Mouse (Mus musculus) brain, embryonic 14.5 days (tissue): ENCODE data around the gene Nob1.

Source experiments
- CTCF ChIP-seq: fragments of 200-500 bp; IDR thresholded peaks from 2 replicates; pipeline ENCODE4 v1.5.1; 2012; ENCODE audit warnings: inconsistent platforms, mild to moderate bottlenecking, moderate library complexity, borderline replicate concordance; ENCODE audit not compliant: insufficient read depth, insufficient read length; ENCODE audit errors: extremely low read depth
- POLR2A ChIP-seq: fragments of 200-500 bp; IDR thresholded peaks from 2 replicates; pipeline ENCODE4 v1.6.1; 2012; ENCODE audit warnings: mild to moderate bottlenecking, inconsistent platforms, borderline replicate concordance; ENCODE audit not compliant: poor library complexity, insufficient read depth, insufficient read length, severe bottlenecking; ENCODE audit errors: extremely low read depth

DNA sequence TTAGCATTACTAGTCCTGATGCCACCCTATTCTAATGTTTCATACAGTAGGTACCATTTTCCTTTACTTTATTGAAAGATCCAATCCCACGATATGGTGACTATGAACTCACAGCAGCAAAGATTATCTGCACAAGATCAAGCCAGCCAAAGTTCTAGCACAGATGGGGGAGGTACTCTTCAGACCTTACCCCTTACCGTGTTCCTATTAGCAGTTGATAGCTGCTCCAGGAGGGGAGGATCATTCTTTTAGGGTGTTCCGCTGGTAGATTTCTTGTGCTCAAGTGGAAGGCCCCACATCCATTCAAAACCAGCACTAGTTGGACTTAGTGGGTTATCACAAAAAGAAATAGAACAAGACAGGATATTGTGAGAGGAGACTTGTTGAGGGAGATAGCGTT lies 43.2 kb downstream of the Nob1 start:
- TF ChIP-seq POLR2A (no peak), CTCF (no peak)
